Mouse (Mus musculus) brain, adult 10 weeks (tissue): ENCODE measurements around the gene 2410002F23Rik. TPM values are rescaled to one million over a fixed set of nuclear protein-coding genes. Genes with fewer than 3 reads are reported as not detected.

Experiments
- polyA plus RNA-seq: library from polyadenylated mRNA; stranded (reverse); fragments of 350-450 nt; fragmentation: Illumina TruSeq; extraction: RNeasy Lipid Tissue Mini Kit (QIAGEN cat#74804); gene quantifications from one replicate; pipeline ENCODE4 v1.2.3, GENCODE M21; 2015; ENCODE audit warnings: low read depth, low replicate concordance

The 2410002F23Rik gene
- polyA plus RNA-seq = 69.9 TPM

GRCm38 (mm10) chr7:44246055-44246983, at the start of gene 2410002F23Rik, which contains the start of gene 1700028J19Rik:
2410002F23Rik (plus strand) TSS chr7:44246722.
1700028J19Rik (minus strand) TSS chr7:44246695.

GRCm38 (mm10) chr7:44197891-44198290, 48.6 kb upstream of the 2410002F23Rik start, which contains the start of gene Klk1b3:
Klk1b3 (plus strand) TSS chr7:44198191.

GRCm38 (mm10) chr7:44207135-44207534, 39.4 kb upstream of the 2410002F23Rik start, which contains the start of gene Klk1b4:
Klk1b4 (plus strand) TSS chr7:44207435.

GRCm38 (mm10) chr7:44215645-44216044, 30.9 kb upstream of the 2410002F23Rik start, which contains the start of gene Klk1b5:
Klk1b5 (plus strand) TSS chr7:44215945.

GRCm38 (mm10) chr7:44225076-44225475, 21.4 kb upstream of the 2410002F23Rik start, which contains the start of gene Klk1:
Klk1 (plus strand) TSS chr7:44225360.

GRCm38 (mm10) chr7:44235909-44236308, 10.6 kb upstream of the 2410002F23Rik start, which contains the start of gene Gm36864:
Gm36864 (plus strand) TSS chr7:44236177.

GRCm38 (mm10) chr7:44257278-44257677, 10.8 kb downstream of the 2410002F23Rik start, which contains the start of gene Acp4:
Acp4 (minus strand) TSS chr7:44257378.

GRCm38 (mm10) chr7:44261147-44261546, 14.6 kb downstream of the 2410002F23Rik start, which contains the start of gene Gm15517:
Gm15517 (plus strand) TSS chr7:44261447.

Other genes with a start within 250 kb of the 2410002F23Rik start
- gene Klk1b26, start 234.6 kb upstream of the 2410002F23Rik start, polyA plus RNA-seq = not detected
- gene Klk1b27, start 194.4 kb upstream of the 2410002F23Rik start, polyA plus RNA-seq = not detected
- gene Klk1b21, start 144.4 kb upstream of the 2410002F23Rik start, polyA plus RNA-seq = not detected
- gene Klk1b22, start 134.0 kb upstream of the 2410002F23Rik start, polyA plus RNA-seq = not detected
- not detected for gene Klk1b16, start 110.0 kb upstream of the 2410002F23Rik start, polyA plus RNA-seq
- not detected for gene Klk1b24, start 58.5 kb upstream of the 2410002F23Rik start, polyA plus RNA-seq
- not detected for gene Klk1b3, start 48.5 kb upstream of the 2410002F23Rik start, polyA plus RNA-seq
- gene Klk1b4, start 39.3 kb upstream of the 2410002F23Rik start, polyA plus RNA-seq = not detected
- gene Klk1b5, start 30.8 kb upstream of the 2410002F23Rik start, polyA plus RNA-seq = not detected
- gene Klk1, start 21.4 kb upstream of the 2410002F23Rik start, polyA plus RNA-seq = not detected
- not detected for gene Gm36864, start 10.5 kb upstream of the 2410002F23Rik start, polyA plus RNA-seq
- 1.4 TPM for gene 1700028J19Rik, start within 50 bp of the 2410002F23Rik start, polyA plus RNA-seq
- gene Acp4, start 10.7 kb downstream of the 2410002F23Rik start, polyA plus RNA-seq = not detected
- not detected for gene Gm15517, start 14.7 kb downstream of the 2410002F23Rik start, polyA plus RNA-seq
- gene Clec11a, start 60.2 kb downstream of the 2410002F23Rik start, polyA plus RNA-seq = 3.5 TPM
- gene Shank1, start 63.5 kb downstream of the 2410002F23Rik start, polyA plus RNA-seq = 128 TPM
- 52.4 TPM for gene Syt3, start 137.4 kb downstream of the 2410002F23Rik start, polyA plus RNA-seq
- gene 1700008O03Rik, start 139.1 kb downstream of the 2410002F23Rik start, polyA plus RNA-seq = 2.1 TPM
- gene Lrrc4b, start 182.3 kb downstream of the 2410002F23Rik start, polyA plus RNA-seq = 115 TPM
- gene Aspdh, start 218.7 kb downstream of the 2410002F23Rik start, polyA plus RNA-seq = 4.1 TPM
- 128 TPM for gene Josd2, start 221.3 kb downstream of the 2410002F23Rik start, polyA plus RNA-seq
- gene Emc10, start 249.8 kb downstream of the 2410002F23Rik start, polyA plus RNA-seq = 221 TPM
- gene Fam71e1, start 249.9 kb downstream of the 2410002F23Rik start, polyA plus RNA-seq = 11.4 TPM